Mouse (Mus musculus) spleen, adult 2 months (tissue): ENCODE measurements at regions not wholly inside any gene's neighbourhood (a gene's known extent, or its start where the extent isn't known, plus 50 kb on each side); places are given as distances from the start of the nearest gene placed in this dataset.

Source experiments
- CTCF ChIP-seq: fragments of 200-500 bp; IDR thresholded peaks from 2 replicates; pipeline ENCODE4 v1.5.1; 2011; ENCODE audit warnings: mild to moderate bottlenecking, inconsistent platforms; ENCODE audit not compliant: insufficient read depth, insufficient read length, insufficient replicate concordance; ENCODE audit errors: extremely low read depth
- POLR2A ChIP-seq: fragments of 200-500 bp; IDR thresholded peaks from 2 replicates; pipeline ENCODE4 v1.6.1; 2011; ENCODE audit warnings: low read depth, low read length, inconsistent platforms

- TF ChIP-seq POLR2A (no peak), CTCF (no peak)
Measured at GRCm38 (mm10) chr15:67673276-67673675, 1172.6 kb upstream of the Lrrc6 start.
